Mouse (Mus musculus) regulatory T cell (primary cell): Measurements from ENCODE around the gene Smad3.

ENCODE experiments used
- in situ Hi-C: fragments of 300-600 bp; cut with MboI, MseI; formaldehyde crosslinking; loops from one replicate; pipeline ENCODE4 v1.15.1; 2025; ENCODE audit warnings: high pct_unique_total_duplicates

The Smad3 gene

DNA sequence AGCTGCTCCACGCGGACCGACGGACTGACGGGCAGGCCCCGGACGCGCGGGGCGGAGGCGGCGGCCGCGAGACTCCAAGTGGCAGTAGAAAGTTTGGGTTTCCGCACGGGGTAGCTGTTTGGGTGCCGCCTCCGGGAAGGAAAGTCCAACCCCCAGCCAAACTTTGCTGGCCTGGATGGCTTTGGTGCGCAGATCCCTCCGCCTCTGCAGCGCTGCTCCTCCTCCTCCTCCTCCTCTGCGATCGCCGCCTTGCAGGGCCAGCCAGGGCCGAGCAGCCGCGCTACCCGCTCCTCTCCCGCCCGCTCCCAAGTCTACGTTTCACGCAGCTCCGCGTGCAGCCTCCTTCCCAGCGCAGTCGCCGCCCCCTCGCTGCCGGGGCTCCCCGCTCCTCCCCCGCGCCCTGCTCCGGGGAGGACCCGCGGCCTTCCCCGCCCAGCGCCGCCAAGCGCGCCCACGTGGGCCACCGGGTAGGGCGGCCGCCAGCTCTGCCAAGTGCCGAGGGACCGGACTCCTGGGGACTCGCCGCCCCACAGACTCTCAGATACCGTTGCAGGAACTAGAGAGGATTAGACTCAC is at the start of gene Smad3:
Gene Smad3 (minus strand): TSS at position 130 of the 576 bp plus-strand sequence.
- in situ Hi-C loops, result loop anchor here (5.0 to 10.0 kb wide), 2 partner anchors 36 to 53 kb away; no protein-coding TSS in a partner anchor

DNA sequence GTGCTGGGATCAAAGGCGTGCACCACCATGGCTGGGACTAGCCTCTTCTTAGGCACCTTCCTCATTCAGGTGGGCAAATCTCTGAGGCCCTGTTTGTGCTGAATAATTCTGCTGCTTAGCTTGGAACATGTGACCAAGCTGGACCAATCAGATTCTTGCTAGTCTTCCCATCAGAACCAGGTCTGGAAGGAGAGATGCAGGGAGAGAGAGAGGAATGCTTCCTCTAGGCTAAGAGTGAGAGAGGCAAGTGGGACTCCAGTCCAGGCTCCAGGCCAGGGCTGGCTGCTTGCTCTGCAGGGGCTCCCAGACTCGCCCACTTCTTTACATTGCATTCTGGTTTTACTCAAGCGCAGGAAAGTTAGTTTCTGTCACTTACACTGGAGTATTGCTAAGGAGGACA is 47.1 kb upstream of the Smad3 start:
- in situ Hi-C loops, result no loop called here

DNA sequence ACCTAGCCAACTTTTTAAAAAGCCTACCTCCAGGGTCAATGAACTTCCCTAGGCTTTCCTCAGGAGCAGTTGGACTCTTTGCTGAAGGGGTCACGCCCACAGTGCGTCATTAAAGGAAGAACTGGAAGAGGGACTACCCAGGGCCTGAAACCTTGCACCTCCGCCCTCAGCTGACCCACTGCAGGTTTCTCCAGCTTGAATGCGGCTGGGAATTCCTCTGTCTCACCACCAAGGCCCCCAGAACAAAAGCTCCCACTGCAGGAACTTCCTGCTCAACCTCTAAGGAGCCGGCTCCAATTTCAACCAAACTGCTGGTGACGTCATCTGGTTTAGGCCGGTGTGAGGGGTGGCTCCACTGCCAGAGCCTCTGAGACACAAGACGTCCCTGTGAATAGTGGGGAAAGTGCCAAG is 45.4 kb upstream of the Smad3 start:
- in situ Hi-C loops, result no loop called here

GRCm38 (mm10) chr9:63802504-63802903 is 44.7 kb upstream of the Smad3 start:
- in situ Hi-C loops, result no loop called here

GRCm38 (mm10) chr9:63802080-63802479 is 44.3 kb upstream of the Smad3 start:
- in situ Hi-C loops, result no loop called here

- in situ Hi-C loops, result no loop called here
These were observed 38.6 kb upstream of the Smad3 start for GRCm38 (mm10) chr9:63796429-63796828.

DNA sequence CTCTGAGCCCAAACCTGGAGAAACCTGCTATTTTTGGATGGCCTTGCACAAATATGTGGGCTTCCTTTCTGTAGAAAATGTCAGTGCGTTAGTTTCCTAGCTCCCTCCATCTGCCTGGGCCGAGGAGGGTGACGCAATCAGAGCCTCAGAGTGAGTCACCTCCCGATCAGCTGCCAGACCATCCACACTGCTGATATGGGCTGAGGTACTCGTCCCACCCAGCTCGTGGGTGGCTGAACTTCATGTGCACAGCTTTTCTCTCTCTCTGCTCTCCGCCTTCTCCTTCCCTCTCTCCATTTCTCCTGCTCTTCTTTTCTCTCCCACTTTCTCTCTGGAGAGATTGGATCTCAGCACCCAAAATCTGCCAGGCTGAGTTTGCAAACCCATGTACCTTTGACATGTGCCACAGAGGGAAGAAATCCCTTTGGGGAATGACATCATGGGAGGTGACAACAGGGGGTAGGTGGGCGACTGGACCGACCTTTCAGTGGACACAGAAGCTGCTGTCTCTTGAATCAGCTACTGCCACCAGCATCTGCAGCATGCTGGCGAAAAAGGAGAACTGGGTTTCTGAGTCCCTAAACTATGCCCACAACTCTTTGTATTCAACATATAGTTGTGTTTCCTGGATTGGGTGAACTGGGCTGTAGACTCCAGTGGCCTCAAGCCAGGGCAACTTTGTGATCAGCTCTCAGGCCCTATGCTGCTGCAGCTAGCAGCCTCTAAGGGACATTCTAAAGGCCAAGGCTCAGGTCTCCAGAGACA is 36.1 kb upstream of the Smad3 start:
- in situ Hi-C loops, result no loop called here

DNA sequence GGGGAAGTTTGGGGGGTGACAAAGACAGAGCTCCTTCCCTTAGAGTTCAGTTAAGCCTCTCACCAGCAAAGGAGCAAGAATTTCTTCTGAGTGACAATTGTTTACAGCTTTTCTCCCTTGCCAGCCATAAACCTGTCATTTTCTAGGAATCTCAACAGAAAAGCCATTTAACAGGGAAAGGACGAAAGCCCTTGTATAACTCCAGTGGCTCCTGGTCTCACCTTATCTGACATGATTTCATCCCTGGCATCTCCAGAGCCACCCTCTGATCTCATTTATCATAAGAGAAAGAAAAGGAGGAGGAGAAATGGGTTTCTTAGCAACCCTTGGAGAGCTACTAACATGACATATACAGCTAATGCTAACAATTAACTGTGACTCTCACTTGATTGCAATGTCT is 33.9 kb upstream of the Smad3 start:
- in situ Hi-C loops, result no loop called here

- in situ Hi-C loops, result no loop called here
These were observed 33.5 kb upstream of the Smad3 start for GRCm38 (mm10) chr9:63791275-63791674.

- in situ Hi-C loops, result no loop called here
These were observed 32.4 kb upstream of the Smad3 start for GRCm38 (mm10) chr9:63790222-63790621.

DNA sequence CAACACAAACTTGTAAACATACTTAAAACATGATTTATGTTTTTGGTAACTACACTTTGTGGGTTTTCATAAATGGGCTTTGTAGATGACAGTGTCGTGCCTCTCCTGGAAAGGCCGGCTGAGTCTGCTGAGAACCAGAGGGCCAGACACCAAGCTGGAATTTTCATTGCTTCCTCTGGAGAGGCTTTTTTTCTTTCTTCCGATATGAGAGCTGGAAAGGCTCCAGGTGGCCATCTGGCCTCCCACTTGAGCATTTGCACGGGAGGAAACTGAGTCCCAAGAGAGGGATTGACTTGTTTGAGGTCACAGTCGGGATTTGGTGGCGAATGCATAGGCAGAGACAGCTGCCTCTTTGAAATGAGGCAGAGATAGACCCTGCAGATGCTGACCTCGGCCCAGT is 31.6 kb upstream of the Smad3 start:
- in situ Hi-C loops, result no loop called here

DNA sequence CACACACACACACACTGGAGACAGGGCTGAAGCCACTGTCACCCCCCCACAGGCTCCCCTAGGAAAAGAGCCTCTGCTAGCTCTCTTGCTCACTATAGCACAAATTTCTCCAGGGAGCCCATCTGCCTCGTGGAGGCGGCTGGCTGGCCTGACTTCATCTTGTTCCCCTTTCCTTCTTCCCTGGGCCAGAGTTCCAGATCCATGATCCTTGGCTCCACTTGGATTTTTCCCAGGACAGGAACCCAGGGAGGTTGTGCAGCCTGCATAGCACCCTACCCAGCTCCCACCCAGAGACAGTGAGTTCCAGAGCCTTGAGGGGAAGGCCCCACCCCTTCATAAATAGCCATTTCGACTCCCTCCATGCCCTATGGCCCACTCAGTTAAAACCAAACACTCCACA is 29.8 kb upstream of the Smad3 start:
- in situ Hi-C loops, result no loop called here

GRCm38 (mm10) chr9:63787086-63787485 is 29.3 kb upstream of the Smad3 start:
- in situ Hi-C loops, result no loop called here

GRCm38 (mm10) chr9:63786026-63786670 is 28.4 kb upstream of the Smad3 start:
- in situ Hi-C loops, result no loop called here

GRCm38 (mm10) chr9:63785492-63785891 is 27.7 kb upstream of the Smad3 start:
- in situ Hi-C loops, result no loop called here

DNA sequence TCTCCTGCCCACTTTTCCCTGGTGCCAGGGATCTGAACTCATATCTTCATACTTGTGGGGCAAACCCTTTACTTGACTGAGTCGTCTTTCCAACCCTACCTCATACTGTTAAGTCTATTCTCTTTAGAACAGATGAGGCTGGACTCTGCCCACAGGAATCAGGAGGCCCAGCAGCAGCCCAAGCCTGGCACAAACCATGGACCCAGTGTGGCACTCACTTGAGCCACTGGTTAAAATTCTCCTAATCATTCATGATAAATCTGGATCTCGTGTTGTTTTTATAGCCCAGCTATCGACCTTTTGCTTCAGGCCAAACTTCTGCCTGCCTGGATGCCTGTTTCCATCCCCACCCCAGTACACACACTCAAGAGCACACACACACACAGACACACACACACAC is 26.8 kb upstream of the Smad3 start:
- in situ Hi-C loops, result no loop called here

- in situ Hi-C loops, result no loop called here
These were observed 24.9 kb upstream of the Smad3 start for GRCm38 (mm10) chr9:63782744-63783143.

- in situ Hi-C loops, result no loop called here
These were observed 24.1 kb upstream of the Smad3 start for GRCm38 (mm10) chr9:63781714-63782464.

DNA sequence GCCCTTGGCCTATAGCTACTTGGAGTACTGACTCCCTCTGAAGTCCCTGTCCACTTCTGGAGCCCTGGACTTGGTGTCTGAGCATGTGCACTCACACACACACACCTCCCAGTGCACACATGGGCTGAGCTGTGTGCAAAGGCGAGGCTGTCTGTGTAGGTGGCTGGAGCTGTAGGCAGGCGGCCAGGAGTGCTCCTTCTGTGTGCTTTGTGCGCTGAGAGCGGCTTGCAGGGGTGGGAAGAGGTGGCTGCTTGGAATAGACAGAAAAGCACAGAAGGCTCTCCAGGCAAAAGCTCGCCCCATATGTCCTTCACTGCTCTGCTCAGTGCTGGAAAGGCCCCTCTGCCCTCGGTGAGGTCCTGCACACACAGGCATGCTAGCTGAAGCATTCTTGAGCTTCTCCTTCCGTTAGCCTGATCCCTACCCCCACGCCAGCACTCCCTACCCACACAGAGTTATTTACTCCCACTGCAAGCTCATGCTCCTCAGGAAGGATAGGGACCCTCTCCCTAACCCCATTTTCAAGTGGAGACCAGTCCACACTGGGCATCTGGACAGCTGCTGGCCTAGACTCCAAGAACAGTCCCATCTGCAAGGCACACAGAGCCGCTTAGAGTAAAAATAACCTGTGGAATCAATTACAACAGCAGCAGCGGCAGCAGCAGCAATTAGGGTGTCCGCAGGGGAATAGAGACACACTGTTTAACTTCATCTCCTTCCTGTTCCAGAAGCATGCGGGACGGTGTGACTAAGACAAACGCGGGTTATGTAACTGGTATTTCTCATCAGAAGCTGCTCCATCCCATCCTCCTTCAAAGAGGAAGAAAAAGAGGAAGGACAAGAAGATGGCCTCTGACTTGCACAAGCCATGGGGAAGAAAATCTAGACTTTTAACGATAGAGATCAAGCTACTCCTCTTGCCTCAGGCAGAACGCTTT is 22.4 kb upstream of the Smad3 start:
- in situ Hi-C loops, result loop anchor here (10.0 kb wide), 1 partner anchor 855 kb away; no protein-coding TSS in a partner anchor

- in situ Hi-C loops, result loop anchor here (10.0 kb wide), 1 partner anchor 858 kb away; no protein-coding TSS in a partner anchor
These were observed 18.9 kb upstream of the Smad3 start for GRCm38 (mm10) chr9:63776735-63777134.
